Mouse (Mus musculus): ENCODE results near the gene Snx8. TPM values are rescaled to one million over a fixed set of nuclear protein-coding genes. Genes with fewer than 3 reads are reported as not detected.

The Snx8 gene
- polyA plus RNA-seq, 1 experiment from 2014 or later = 9.8 TPM

GRCm38 (mm10) chr5:140405126-140405525 lies 16.1 kb upstream of the Snx8 start:
- 68% methylated on average over 6 of the region's 6 CpGs for WGBS (ENCODE audit: insufficient replicate concordance)
- Histone ChIP-seq H3K9ac (no peak overlapping the region), H3K4me2 (no peak overlapping the region), H3K36me3 (replicated peaks) (no peaks in the 10 kb centered on the region), H3K9me3 (replicated peaks) (no peaks in the 10 kb centered on the region), H3K4me3 (replicated peaks) (no peak overlapping the region), H3K4me1 (replicated peaks) (no peaks in the 10 kb centered on the region; the same call in 1 of the 2 replicates), H3K27me3 (no peaks in the 10 kb centered on the region), H3K27ac (replicated peaks) (no peak overlapping the region)
- ATAC-seq (ENCODE audit: insufficient read depth) = no peak

- ATAC-seq (ENCODE audit: insufficient read depth) = no peak
- WGBS (ENCODE audit: insufficient replicate concordance) = 61% methylated on average over 4 of the region's 4 CpGs
- Histone ChIP-seq H3K4me3 (replicated peaks) (no peak overlapping the region), H3K27me3 (no peaks in the 10 kb centered on the region), H3K4me2 (no peak overlapping the region), H3K4me1 (replicated peaks) (no peaks in the 10 kb centered on the region; the same call in 1 of the 2 replicates), H3K9me3 (replicated peaks) (no peaks in the 10 kb centered on the region), H3K36me3 (replicated peaks) (no peaks in the 10 kb centered on the region), H3K9ac (no peak overlapping the region), H3K27ac (replicated peaks) (no peak overlapping the region)
These were observed 13.7 kb upstream of the Snx8 start for GRCm38 (mm10) chr5:140402640-140403270.

GRCm38 (mm10) chr5:140396166-140396940 lies 7.3 kb upstream of the Snx8 start:
- Histone ChIP-seq H3K36me3 (replicated peaks) (no peaks in the 10 kb centered on the region), H3K4me2 (no peak overlapping the region), H3K4me3 (replicated peaks) (no peak overlapping the region), H3K9ac (no peak overlapping the region), H3K9me3 (replicated peaks) (no peaks in the 10 kb centered on the region), H3K27ac (replicated peaks) (no peak overlapping the region), H3K4me1 (replicated peaks) (no peaks in the 10 kb centered on the region), H3K27me3 (no peaks in the 10 kb centered on the region)
- no peak for ATAC-seq (ENCODE audit: insufficient read depth)
- WGBS (ENCODE audit: insufficient replicate concordance) = 50% methylated on average over 8 of the region's 8 CpGs

DNA sequence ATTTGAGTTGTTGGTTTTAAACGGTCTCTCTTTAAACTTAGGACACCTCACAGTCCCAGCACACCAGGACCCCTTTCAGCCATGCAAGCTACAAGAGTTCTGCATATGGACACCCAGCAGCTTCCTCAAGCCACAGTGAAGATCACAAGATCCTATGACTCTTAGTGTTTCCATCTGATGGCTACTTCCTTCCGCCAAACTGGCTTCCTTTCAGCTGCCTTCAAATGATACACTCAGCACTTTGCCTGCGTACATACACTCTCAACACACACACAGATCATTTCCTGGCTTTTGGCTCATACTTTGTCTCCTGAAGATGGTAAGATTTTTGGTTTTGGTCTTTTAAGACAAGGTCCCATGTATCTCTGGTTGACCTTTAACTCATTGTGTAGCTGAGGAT lies 3.6 kb upstream of the Snx8 start:
- peaks cover 10% of the 10 kb centered on the region; the same call in 1 of the 2 replicates for H3K27me3 ChIP-seq
- H3K9me3 ChIP-seq (replicated peaks) = no peaks in the 10 kb centered on the region
- H3K36me3 ChIP-seq (replicated peaks) = no peaks in the 10 kb centered on the region
- no peak overlapping the region for H3K4me2 ChIP-seq
- no peak for ATAC-seq (ENCODE audit: insufficient read depth)
- peaks cover 20% of the 10 kb centered on the region for H3K4me1 ChIP-seq (replicated peaks)
- no peak overlapping the region for H3K27ac ChIP-seq (replicated peaks)
- WGBS (ENCODE audit: insufficient replicate concordance) = 41% methylated on average over 3 of the region's 3 CpGs
- no peak overlapping the region for H3K4me3 ChIP-seq (replicated peaks)
- H3K9ac ChIP-seq = no peak overlapping the region

- no peak overlapping the region for H3K9ac ChIP-seq
- no peak overlapping the region for H3K27ac ChIP-seq (replicated peaks)
- no peak for ATAC-seq (ENCODE audit: insufficient read depth)
- H3K36me3 ChIP-seq (replicated peaks) = no peaks in the 10 kb centered on the region
- H3K4me3 ChIP-seq (replicated peaks) = no peak overlapping the region
- 71% methylated on average over 5 of the region's 5 CpGs for WGBS (ENCODE audit: insufficient replicate concordance)
- no peak overlapping the region for H3K4me2 ChIP-seq
- H3K27me3 ChIP-seq = peaks cover 10% of the 10 kb centered on the region; the same call in 1 of the 2 replicates
- no peaks in the 10 kb centered on the region for H3K9me3 ChIP-seq (replicated peaks)
- peaks cover 27% of the 10 kb centered on the region for H3K4me1 ChIP-seq (replicated peaks)
These were observed 2.9 kb upstream of the Snx8 start for GRCm38 (mm10) chr5:140391981-140392380.

GRCm38 (mm10) chr5:140391435-140391834 lies 2.4 kb upstream of the Snx8 start:
- H3K36me3 ChIP-seq (replicated peaks) = no peaks in the 10 kb centered on the region
- H3K9me3 ChIP-seq (replicated peaks) = no peaks in the 10 kb centered on the region
- no peak overlapping the region for H3K4me2 ChIP-seq
- H3K27me3 ChIP-seq = peaks cover 10% of the 10 kb centered on the region; the same call in 1 of the 2 replicates
- peaks cover 32% of the 10 kb centered on the region for H3K4me1 ChIP-seq (replicated peaks)
- no peak overlapping the region for H3K4me3 ChIP-seq (replicated peaks)
- no peak overlapping the region for H3K9ac ChIP-seq
- no peak for ATAC-seq (ENCODE audit: insufficient read depth)
- 39% methylated on average over 1 of the region's 1 CpGs for WGBS (ENCODE audit: insufficient replicate concordance)
- H3K27ac ChIP-seq (replicated peaks) = no peak overlapping the region

DNA sequence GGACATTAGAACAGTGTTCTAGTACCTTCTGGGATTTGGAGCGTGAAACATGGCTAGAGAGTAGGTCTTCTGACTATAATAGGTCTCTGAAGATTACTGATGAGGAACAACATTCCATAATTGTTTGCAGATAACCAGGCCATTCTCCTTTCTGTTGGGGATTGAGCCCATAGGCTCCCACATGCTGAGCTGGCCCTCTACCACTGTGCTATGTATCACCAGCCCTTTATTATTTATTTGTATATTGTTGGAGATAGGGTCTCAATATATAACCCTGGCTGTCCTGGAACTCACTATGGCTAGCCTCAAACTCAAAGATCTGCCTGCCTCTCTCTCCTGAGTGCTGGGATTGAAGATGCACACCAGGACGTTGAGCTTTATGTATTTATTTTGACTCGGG lies 585 bp upstream of the Snx8 start:
- Histone ChIP-seq H3K9me3 (replicated peaks) (no peaks in the 10 kb centered on the region), H3K4me1 (replicated peaks) (peaks cover 35% of the 10 kb centered on the region), H3K9ac (0 out of 2 replicates have a peak overlapping the region, but pooled peaks have one; percentile 6), H3K4me2 (peak overlapping the region; percentile 99), H3K36me3 (replicated peaks) (no peaks in the 10 kb centered on the region), H3K27me3 (peaks cover 10% of the 10 kb centered on the region; the same call in 1 of the 2 replicates), H3K27ac (replicated peaks) (no peak overlapping the region), H3K4me3 (replicated peaks) (peak overlapping the region; percentile 69)
- ATAC-seq (ENCODE audit: insufficient read depth) = no peak
- 41% methylated on average over 3 of the region's 3 CpGs for WGBS (ENCODE audit: insufficient replicate concordance)

DNA sequence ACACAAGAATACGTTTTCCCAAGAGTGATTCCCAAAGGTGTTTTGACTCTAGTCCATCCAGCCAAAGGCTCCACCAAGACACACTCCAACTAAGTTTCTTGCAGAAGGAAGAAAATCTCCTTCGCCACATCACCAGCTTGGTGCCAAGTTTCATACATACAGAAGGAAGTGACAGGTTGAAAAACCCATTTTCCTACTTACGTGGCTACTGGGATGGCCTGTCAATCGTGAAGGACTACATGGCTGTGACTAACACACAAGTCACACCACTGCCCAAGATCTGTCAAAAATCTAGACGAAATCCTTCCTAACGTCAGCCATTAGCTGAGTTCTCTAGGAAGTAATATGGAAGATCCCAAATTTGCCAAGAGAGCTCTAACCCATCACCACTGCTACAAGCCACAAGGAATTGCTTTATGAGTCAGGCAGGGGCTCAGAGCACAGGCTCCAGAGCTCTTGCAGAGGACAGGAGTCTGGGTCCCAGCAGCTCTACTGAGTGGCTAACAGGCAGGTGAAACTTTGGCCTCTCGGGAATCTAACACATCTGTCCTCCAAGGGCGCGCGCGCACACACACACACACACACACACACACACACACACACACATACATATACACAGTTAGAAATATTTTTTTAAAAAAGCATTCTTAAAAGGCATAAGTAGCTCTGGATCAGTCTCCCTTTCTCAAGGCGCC lies 1.1 kb downstream of the Snx8 start:
- Histone ChIP-seq H3K4me1 (replicated peaks) (peaks cover 39% of the 10 kb centered on the region), H3K9me3 (replicated peaks) (no peaks in the 10 kb centered on the region), H3K27ac (replicated peaks) (peak overlapping the region; percentile 38; the same call in 1 of the 2 replicates), H3K9ac (no peak overlapping the region), H3K4me3 (replicated peaks) (peak overlapping the region; percentile 69), H3K36me3 (replicated peaks) (no peaks in the 10 kb centered on the region), H3K4me2 (peak overlapping the region; percentile 99), H3K27me3 (peaks cover 10% of the 10 kb centered on the region; the same call in 1 of the 2 replicates)
- WGBS (ENCODE audit: insufficient replicate concordance) = 57% methylated on average over 12 of the region's 12 CpGs
- ATAC-seq (ENCODE audit: insufficient read depth) = no peak

GRCm38 (mm10) chr5:140387236-140387635 lies 1.8 kb downstream of the Snx8 start:
- Histone ChIP-seq H3K36me3 (replicated peaks) (no peaks in the 10 kb centered on the region), H3K27ac (replicated peaks) (no peak overlapping the region), H3K9me3 (replicated peaks) (no peaks in the 10 kb centered on the region), H3K4me3 (replicated peaks) (no peak overlapping the region), H3K27me3 (peaks cover 10% of the 10 kb centered on the region; the same call in 1 of the 2 replicates), H3K4me1 (replicated peaks) (peaks cover 43% of the 10 kb centered on the region), H3K9ac (no peak overlapping the region), H3K4me2 (no peak overlapping the region; the same call in 1 of the 2 replicates)
- WGBS (ENCODE audit: insufficient replicate concordance) = 77% methylated on average over 7 of the region's 7 CpGs
- no peak for ATAC-seq (ENCODE audit: insufficient read depth)

DNA sequence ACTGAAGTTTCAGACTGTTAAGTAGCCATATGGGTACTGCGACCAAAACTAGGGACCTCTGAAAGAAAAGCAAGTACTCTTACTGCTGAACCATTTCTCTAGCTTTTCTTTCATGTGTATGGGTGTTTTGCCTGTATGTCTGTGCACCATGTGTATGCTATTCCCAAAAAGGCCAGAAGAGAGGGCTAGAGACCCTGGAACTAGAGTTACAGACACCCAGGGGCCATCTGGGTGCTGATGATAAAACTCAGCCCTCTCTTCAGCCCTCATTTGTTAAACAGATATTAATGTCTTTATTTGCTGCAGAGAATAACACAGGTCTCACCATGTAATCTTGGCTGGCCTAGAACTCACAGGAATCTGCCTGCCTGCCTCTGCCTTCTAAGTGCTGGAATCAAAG lies 4.6 kb downstream of the Snx8 start:
- Histone ChIP-seq H3K27ac (replicated peaks) (no peak overlapping the region), H3K9me3 (replicated peaks) (no peaks in the 10 kb centered on the region), H3K27me3 (0 out of 2 replicates have a peak, but pooled peaks cover 3% of the 10 kb centered on the region), H3K4me2 (no peak overlapping the region), H3K36me3 (replicated peaks) (no peaks in the 10 kb centered on the region), H3K4me1 (replicated peaks) (peaks cover 44% of the 10 kb centered on the region), H3K9ac (no peak overlapping the region), H3K4me3 (replicated peaks) (no peak overlapping the region)
- 64% methylated on average over 1 of the region's 1 CpGs for WGBS (ENCODE audit: insufficient replicate concordance)
- ATAC-seq (ENCODE audit: insufficient read depth) = no peak

DNA sequence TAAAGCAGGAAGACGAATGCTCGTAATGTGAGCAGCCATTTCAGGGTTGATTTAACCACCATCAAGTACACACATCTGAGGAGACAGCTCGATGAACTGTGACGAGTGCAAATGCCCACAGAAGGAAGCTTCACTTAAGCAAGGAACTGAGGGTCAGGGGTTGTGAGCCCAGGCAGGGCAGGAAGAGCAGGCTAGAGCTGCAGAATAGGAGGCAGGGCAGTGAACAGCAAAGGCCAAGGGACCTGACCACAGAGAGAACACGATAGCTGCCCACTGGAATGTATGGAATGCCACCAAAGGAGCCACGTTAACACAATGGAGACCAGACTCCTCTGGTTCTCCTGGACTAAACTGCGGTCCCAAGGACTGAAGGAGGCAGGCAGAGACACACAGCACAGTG lies 5.5 kb downstream of the Snx8 start:
- 39% methylated on average over 7 of the region's 7 CpGs for WGBS (ENCODE audit: insufficient replicate concordance)
- no peak for ATAC-seq (ENCODE audit: insufficient read depth)

More for the DNA sequence above, 5.5 kb downstream of the Snx8 start:
- no peak overlapping the region for H3K9ac ChIP-seq
- no peaks in the 10 kb centered on the region for H3K9me3 ChIP-seq (replicated peaks)
- no peak overlapping the region for H3K27ac ChIP-seq (replicated peaks)
- no peaks in the 10 kb centered on the region for H3K27me3 ChIP-seq
- H3K4me1 ChIP-seq (replicated peaks) = peaks cover 41% of the 10 kb centered on the region
- H3K4me2 ChIP-seq = no peak overlapping the region
- no peak overlapping the region for H3K4me3 ChIP-seq (replicated peaks)
- no peaks in the 10 kb centered on the region for H3K36me3 ChIP-seq (replicated peaks)

Data from liver, embryonic 15.5 days (tissue).